Mouse (Mus musculus) lung, adult 18-20 months (tissue): Measurements from ENCODE around the gene Cdh1.
"Not testable (repeated sequence)": the region's sequence is repeated elsewhere in the genome, so short reads cannot be mapped to it uniquely, and the experiment has no call there.

Experiments
- DNase-seq, 2 experiments: peaks; one replicate each; pipeline ENCODE4 v3.0.0; 2022; ENCODE audit warnings: mixed read lengths in 2 of 2

The Cdh1 gene

DNA sequence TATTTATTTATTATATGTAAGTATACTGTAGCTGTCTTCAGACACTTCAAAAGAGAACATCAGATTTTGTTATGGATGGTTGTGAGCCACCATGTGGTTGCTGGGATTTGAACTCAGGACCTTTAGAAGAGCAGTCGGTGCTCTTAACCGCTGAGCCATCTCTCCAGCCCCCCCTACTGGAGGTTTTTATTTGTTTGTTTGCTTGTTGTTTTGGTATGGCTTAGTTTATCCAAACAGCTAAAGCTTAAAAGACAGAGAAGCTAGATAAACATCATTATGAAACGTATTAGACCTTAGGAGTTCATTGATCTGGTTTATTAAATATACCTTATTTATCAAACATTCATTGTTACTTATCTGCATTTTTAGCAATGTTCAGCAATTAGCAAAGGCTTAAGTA, 7.5 kb upstream of the Cdh1 start:
- DNase-seq = not testable (repeated sequence)

GRCm38 (mm10) chr8:106597067-106597466, 6.1 kb upstream of the Cdh1 start:
- no peak for DNase-seq

DNA sequence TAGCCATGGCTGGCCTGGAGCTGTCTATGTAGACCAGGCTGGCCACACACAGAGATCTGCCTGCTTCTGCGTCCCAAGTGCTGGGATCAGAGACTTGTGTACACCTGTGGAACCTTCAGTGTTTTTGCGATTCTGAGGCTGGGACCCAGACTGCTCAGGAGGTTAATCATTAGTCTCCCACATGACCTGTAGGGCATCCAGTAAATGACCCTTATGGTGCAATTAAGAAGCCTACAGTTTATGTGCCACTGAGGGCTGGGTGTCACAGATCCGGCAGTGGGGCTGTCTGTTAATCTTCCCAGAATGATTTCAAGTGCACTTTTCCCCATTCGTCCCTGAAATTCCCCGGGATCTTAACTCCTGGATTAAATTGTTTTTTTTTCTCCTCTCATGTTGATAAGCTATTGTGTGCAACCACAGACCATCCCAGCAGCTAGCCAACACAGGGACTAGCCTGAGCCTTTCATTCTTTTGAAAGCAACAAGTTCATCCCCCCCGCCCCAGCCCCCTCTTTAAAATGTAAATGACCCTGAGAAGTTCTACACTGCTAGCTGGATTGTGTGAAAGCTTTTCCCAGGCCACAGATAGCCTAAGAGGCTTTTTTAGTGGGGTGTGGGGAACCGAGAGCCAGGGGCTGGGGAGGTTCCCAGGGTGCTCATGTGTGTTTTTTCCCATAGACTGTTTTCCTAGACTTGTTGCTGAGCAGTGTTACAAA, 3.7 kb upstream of the Cdh1 start:
- DNase-seq = no peak

DNA sequence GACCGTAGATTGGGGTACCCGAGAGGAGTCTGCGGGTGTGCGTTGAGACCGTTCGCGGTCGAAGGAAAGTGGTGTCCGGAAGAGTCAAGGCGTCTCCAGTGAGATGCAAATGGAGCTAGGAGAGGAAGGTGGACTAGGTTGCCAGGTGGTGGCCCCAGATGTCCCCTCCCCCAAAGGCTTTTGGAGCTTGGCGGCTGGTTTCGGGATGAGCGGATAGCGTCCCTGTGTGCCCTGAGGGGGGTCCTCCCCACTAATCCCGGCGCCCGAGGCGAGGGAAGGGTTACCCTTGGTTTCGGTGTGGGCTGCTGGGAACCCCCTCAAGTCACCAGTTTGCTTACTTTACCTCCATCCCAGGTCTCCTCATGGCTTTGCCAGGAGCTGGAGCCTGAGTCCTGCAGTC, 782 bp downstream of the Cdh1 start:
- DNase-seq = no peak

GRCm38 (mm10) chr8:106605657-106606056, 2.5 kb downstream of the Cdh1 start:
- no peak for DNase-seq

DNA sequence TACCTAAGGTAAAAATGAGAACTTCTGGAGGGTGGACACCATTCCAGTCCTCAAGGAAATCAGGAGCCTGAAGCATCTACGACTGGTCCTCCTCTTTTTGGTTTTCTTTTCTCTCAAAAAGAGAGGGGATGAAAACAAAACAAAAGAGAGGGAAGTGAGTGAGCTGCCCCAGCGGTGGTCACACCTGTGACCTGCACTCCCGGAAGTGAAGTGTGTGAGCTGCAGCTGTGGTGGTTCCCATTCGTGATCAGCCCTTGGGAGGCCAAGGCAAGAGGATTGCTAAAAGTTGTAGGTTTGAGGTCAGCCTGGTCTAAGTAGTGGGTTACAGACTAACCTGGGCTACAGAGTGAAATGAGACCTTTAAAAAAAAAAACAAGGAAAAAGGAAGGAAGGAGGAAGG, 3.0 kb downstream of the Cdh1 start:
- DNase-seq = no peak

DNA sequence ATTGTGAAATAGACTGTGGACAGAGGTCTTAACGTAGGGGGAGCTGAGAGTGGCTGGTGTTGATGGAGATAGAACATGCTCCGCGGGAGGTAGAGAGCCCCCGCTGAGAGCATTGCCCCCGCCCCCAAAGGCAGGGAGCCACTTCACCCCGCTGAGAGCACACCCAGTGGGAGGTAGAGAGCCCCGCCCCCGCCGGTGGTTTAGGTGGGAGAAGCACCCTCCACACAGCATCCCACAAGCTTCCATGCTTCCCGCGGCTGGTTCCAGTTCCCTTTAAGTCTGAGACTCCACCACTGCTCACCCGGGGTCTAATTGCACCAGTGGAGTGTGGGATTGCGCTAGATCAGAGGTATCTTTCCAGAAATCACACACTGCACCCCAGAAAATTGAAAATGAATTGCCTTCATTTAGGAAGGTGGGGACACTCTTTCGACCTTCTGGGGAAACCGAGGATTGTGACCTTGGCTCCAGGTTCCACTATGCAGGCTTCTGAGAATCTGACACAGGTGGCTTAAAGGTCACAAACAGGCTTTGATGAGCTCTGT, 3.5 kb downstream of the Cdh1 start:
- no peak for DNase-seq

DNA sequence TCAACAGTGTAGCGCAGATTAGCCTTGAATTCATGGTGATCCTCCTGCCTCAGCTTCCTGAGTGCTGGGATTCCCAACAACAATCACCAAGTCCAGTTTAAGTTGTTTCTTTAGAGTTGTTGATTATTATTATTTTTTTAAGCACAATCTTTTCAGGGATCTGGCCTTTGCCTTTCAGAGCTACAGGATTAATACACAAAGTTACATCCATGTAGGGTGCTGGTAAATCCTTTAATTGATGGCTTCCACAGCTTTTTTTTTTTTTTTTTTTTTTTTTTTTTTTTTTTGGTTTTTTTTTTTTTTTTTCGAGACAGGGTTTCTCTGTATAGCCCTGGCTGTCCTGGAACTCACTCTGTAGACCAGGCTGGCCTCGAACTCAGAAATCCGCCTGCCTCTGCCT, 4.6 kb downstream of the Cdh1 start:
- not testable (repeated sequence) for DNase-seq

- DNase-seq = peak in 1 of 2 experiments; percentile 49
Measured at GRCm38 (mm10) chr8:106608425-106608824, 5.3 kb downstream of the Cdh1 start.

- DNase-seq = no peak
Measured at GRCm38 (mm10) chr8:106609076-106609903, 6.1 kb downstream of the Cdh1 start.

GRCm38 (mm10) chr8:106610958-106611640, 7.9 kb downstream of the Cdh1 start:
- DNase-seq = peak; percentile 76 to 86

GRCm38 (mm10) chr8:106612047-106612446, 8.9 kb downstream of the Cdh1 start:
- peak in 1 of 2 experiments; percentile 38 for DNase-seq

- DNase-seq = no peak
Measured at GRCm38 (mm10) chr8:106614704-106615103, 11.6 kb downstream of the Cdh1 start.

DNA sequence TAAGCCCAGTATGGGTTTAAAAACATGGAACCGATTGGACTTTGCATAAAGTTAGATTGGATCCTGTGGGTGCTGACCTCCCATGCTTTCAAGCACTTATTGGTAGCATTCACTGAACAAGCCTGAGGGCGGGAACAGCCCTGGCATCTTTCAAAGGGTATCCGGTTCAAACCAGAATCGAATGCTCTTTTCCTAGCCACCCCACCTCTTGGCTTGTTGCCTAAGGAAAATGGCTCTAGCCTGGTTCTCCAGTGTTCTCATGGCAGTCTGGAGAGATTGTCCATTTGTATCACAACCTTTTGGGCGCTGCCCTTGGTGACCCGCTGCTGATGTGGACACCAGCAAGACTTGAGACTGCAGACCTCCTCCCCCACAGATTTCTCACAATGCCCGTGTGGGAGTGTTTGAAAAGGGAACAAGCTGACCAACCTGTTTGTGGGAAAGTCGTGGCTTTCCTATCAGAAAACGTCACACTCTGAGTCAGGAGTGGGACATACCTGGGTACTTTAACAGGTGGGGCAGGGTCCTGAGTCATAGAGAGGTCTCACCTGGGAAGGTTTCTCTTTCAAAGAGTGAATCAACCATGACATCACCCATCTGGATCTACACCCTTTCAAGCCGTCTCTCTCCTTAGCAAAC, 12.6 kb downstream of the Cdh1 start:
- DNase-seq = peak; percentile 50 to 79

DNA sequence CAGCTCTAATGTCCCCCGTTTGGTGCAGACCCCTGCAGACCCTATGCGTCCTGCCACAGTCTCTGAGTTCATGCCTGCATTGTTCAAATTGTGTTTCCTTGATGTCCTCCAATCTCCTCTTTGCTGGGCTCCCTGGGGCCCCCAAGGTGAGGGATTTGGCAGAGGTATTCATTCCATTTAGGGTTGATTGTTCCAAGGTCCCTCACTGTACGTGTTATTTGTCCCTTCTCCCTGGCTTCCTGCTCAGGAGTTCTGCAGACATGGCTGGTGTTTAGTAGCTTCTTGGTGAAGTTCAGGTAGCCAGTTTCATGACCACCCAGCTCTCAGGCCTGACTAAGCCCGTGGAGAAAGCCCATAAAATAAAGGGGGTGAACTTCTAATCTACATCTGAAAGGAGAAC, 13.5 kb downstream of the Cdh1 start:
- no peak for DNase-seq

- no peak for DNase-seq
Measured at GRCm38 (mm10) chr8:106617196-106617595, 14.0 kb downstream of the Cdh1 start.

GRCm38 (mm10) chr8:106617865-106618264, 14.7 kb downstream of the Cdh1 start:
- no peak for DNase-seq

DNA sequence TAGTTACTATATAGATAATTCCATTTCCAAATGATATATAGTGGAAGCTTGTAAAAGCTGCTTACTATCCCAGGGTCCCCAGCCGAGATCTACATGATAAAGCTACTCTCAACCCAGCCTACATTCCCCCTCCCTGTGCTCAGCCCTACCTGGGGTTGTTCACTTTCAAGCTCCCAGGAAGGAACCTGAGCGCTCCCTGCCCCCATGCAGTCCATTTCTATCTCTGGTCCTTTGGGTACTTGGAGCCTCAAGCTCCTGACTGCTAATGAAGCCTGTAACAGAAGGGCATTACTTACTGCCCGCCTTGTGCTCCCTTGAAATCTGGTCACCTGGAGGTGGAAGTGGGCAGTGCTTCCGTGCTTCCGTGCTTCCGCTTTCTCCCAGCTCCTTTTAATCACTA, 15.2 kb downstream of the Cdh1 start:
- DNase-seq = no peak

GRCm38 (mm10) chr8:106619549-106620245, 16.5 kb downstream of the Cdh1 start:
- peak; percentile 84 to 89 for DNase-seq

GRCm38 (mm10) chr8:106620488-106620887, 17.3 kb downstream of the Cdh1 start:
- DNase-seq = peak; percentile 57 to 75

GRCm38 (mm10) chr8:106623016-106623415, 19.9 kb downstream of the Cdh1 start:
- DNase-seq = no peak

DNA sequence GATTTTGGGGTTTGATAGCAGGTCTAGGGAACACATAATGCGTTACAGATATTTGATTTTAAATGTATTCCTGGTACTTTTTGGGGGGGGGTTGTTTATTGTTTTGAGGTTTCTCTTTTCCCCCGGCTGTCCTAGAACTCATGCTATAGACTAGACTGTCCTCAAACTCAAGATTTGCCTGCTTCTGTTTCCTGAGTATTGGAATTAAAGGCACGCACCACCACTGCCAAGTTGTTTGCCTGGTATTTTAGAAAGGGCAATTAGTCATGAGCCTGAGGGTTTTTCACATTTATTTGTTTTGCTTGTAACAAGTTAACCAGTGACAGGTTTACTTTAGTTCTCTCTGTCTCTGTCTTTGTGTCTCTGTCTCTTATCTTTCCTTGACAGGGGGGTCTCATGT, 20.3 kb downstream of the Cdh1 start:
- DNase-seq = no peak
